Mouse (Mus musculus) ES-E14 (cell line): Measurements from ENCODE around the gene Gfi1b.

Source experiments
- CHD2 ChIP-seq: IDR thresholded peaks from 2 replicates; pipeline ENCODE4 v1.6.1; 2014; ENCODE audit warnings: mild to moderate bottlenecking, low read depth, low read length, inconsistent platforms
- HCFC1 ChIP-seq: IDR thresholded peaks from 2 replicates; pipeline ENCODE4 v1.6.1; 2012; ENCODE audit warnings: low read length, inconsistent platforms, borderline replicate concordance; ENCODE audit not compliant: insufficient read depth
- MAFK ChIP-seq: IDR thresholded peaks from 2 replicates; pipeline ENCODE4 v1.6.1; 2014; ENCODE audit warnings: mild to moderate bottlenecking, low read depth, low read length, inconsistent platforms; ENCODE audit not compliant: insufficient read depth
- ZC3H11A ChIP-seq: IDR thresholded peaks from 2 replicates; pipeline ENCODE4 v1.6.1; 2012; ENCODE audit warnings: low read depth, mild to moderate bottlenecking, inconsistent platforms, low read length, borderline replicate concordance
- ZNF384 ChIP-seq: IDR thresholded peaks from 2 replicates; pipeline ENCODE4 v1.6.1; 2012; ENCODE audit warnings: low read depth, low read length, inconsistent platforms

DNA sequence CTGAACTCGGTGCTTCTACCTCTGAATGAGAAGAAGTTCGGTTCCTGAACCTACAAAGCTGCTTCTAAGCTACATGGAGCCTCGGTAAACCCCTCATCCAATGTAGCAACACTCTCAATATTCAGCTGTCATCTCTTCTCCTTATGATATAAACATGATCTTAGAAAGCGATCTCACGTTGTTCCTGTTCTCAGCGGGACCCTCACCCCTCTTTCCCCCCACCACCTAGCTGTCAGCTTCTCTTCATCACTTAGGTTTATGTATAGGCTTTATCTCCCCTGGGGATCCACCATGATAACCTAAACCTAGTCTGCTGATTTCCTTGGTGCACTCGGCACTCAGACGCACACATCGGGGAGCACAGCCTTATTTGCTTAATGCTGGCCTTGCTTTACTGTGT, 38.1 kb downstream of the Gfi1b start, which contains the start of gene Gtf3c5:
- TF ChIP-seq HCFC1 (no peak), ZC3H11A (no peak), MAFK (no peak), ZNF384 (no peak), CHD2 (no peak)
